Mouse (Mus musculus) stomach, postnatal 0 days (tissue): ENCODE measurements around the gene Itfg2.
"Not testable (repeated sequence)": the region's sequence is repeated elsewhere in the genome, so short reads cannot be mapped to it uniquely, and the experiment has no call there.

Experiments used
- CTCF ChIP-seq: IDR thresholded peaks from 2 replicates; pipeline ENCODE4 v1.5.1; 2016; ENCODE audit warnings: antibody characterized with exemption, low read depth, mild to moderate bottlenecking, moderate library complexity
- EP300 ChIP-seq: optimal IDR thresholded peaks from 2 replicates; pipeline ENCODE3; 2016; ENCODE audit warnings: antibody characterized with exemption

GRCm38 (mm10) chr6:128380594-128381167 lies 44.0 kb downstream of the Itfg2 start:
- TF ChIP-seq CTCF, result peak; percentile 51
- TF ChIP-seq EP300, result not testable (repeated sequence)
